ENCODE assay signal across 17 mouse cellular contexts in the genomic region with DNA sequence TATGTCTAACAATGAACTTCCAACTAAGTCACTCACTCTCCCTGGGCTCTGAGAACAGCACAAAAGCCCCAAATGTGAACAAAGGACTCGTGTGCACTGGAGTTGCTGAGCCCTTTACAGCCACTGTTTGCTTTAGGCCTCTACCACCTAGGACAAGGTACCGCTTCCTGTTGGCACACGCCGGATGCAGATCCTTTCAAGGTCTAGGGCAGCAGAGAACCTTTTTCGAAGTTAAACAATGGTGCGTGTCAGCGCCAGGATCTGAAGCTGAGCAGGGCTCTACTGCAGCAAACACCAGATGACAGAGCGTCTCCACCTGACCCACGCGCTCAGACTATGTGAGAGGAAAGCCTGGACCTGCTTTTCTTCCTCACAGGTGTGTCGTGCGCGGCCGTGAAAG.
DNase-seq lines count a peak whose midpoint lies in the region; ATAC-seq lines count a peak whose summit lies in the region.
"Had no signal": no experiment of that assay in that cellular context is flagged by ENCODE, and none has a peak within 500 bp of the region (broad histone marks: within the 10 kb centered on the region; RNA-seq: fewer than 3 reads in every experiment).

No protein-coding gene starts in this region.

- H3K9ac ChIP-seq in midbrain, embryonic 11.5 days (ENCODE audit: low read length): no peak overlapping the region
- H3K9ac ChIP-seq in midbrain, embryonic 15.5 days: no peak overlapping the region
- H3K9ac ChIP-seq: hindbrain, embryonic 13.5 days; liver, embryonic 13.5 days had no signal

- no peak for DNase-seq in heart, embryonic 10.5 days (ENCODE audit: low spot score)
- no peak for DNase-seq in heart, postnatal 36 days
- DNase-seq in midbrain, embryonic 11.5 days (ENCODE audit: low spot score, missing footprints): peak; percentile 57
- peak; percentile 37 to 53 for DNase-seq in thymus, postnatal 36 days
- no peak for DNase-seq in adrenal gland, adult 8-10 months
- DNase-seq in testis, postnatal 14 days (ENCODE audit: low spot score): no peak
- DNase-seq: B cell, adult 2 months; cerebellum, adult 8-10 months; gastrocnemius, postnatal 36 days; liver, embryonic 13.5 days; midbrain, embryonic 14.5 days; spleen, adult 18-20 months had no signal

- peak overlapping the region; percentile 53 for H3K27ac ChIP-seq in heart, embryonic 10.5 days
- no peak overlapping the region for H3K27ac ChIP-seq in midbrain, embryonic 11.5 days (ENCODE audit: low read depth, low read length)
- no peak overlapping the region for H3K27ac ChIP-seq in midbrain, embryonic 15.5 days
- H3K27ac ChIP-seq: hindbrain, embryonic 13.5 days; kidney, postnatal 0 days; left cerebral cortex, adult 2 months; liver, embryonic 13.5 days had no signal

- H3K4me1 ChIP-seq in heart, embryonic 10.5 days: peaks cover 43% of the 10 kb centered on the region
- no peaks in the 10 kb centered on the region for H3K4me1 ChIP-seq in midbrain, embryonic 11.5 days (ENCODE audit: control insufficient read depth, insufficient read depth, low read length)
- no peaks in the 10 kb centered on the region for H3K4me1 ChIP-seq in midbrain, embryonic 15.5 days
- H3K4me1 ChIP-seq: hindbrain, embryonic 13.5 days had no signal

- intact Hi-C loops in heart, postnatal 36 days (cut with DNase I): loop anchor here (5.0 kb wide), 2 partner anchors 201 to 221 kb away; no protein-coding TSS in a partner anchor

- H3K4me2 ChIP-seq in midbrain, embryonic 11.5 days: no peak overlapping the region
- H3K4me2 ChIP-seq in midbrain, embryonic 15.5 days: no peak overlapping the region
- H3K4me2 ChIP-seq: hindbrain, embryonic 13.5 days; liver, embryonic 13.5 days had no signal

- ATAC-seq in midbrain, embryonic 11.5 days (ENCODE audit: low FRiP score): no peak
- no peak for ATAC-seq in midbrain, embryonic 15.5 days (replicated peaks)
- ATAC-seq in neutrophil, adult 5-6 weeks (ENCODE audit: extremely low read depth, insufficient number of reproducible peaks, low FRiP score, poor library complexity, severe bottlenecking): peak; percentile 28; the same call in 1 of the 2 replicates

- no peak overlapping the region for H3K4me3 ChIP-seq in heart, embryonic 10.5 days
- no peak overlapping the region for H3K4me3 ChIP-seq in midbrain, embryonic 11.5 days (ENCODE audit: low read depth, low read length)
- H3K4me3 ChIP-seq in midbrain, embryonic 15.5 days: no peak overlapping the region
- H3K4me3 ChIP-seq: hindbrain, embryonic 13.5 days; left cerebral cortex, adult 2 months; liver, embryonic 13.5 days had no signal

- no peaks in the 10 kb centered on the region for H3K27me3 ChIP-seq in heart, embryonic 10.5 days (ENCODE audit: insufficient read depth, poor library complexity, severe bottlenecking)
- no peaks in the 10 kb centered on the region for H3K27me3 ChIP-seq in midbrain, embryonic 11.5 days (ENCODE audit: control insufficient read depth, insufficient read depth, low read length)
- H3K27me3 ChIP-seq in midbrain, embryonic 15.5 days (replicated peaks): no peaks in the 10 kb centered on the region
- H3K27me3 ChIP-seq: hindbrain, embryonic 13.5 days had no signal

- H3K36me3 ChIP-seq in heart, embryonic 10.5 days: no peaks in the 10 kb centered on the region
- H3K36me3 ChIP-seq in midbrain, embryonic 11.5 days (ENCODE audit: control insufficient read depth, insufficient read depth, low read length): no peaks in the 10 kb centered on the region
- H3K36me3 ChIP-seq in midbrain, embryonic 15.5 days (replicated peaks): no peaks in the 10 kb centered on the region
- H3K36me3 ChIP-seq: hindbrain, embryonic 13.5 days; liver, embryonic 13.5 days had no signal

- no peaks in the 10 kb centered on the region for H3K9me3 ChIP-seq in heart, embryonic 10.5 days
- no peaks in the 10 kb centered on the region for H3K9me3 ChIP-seq in midbrain, embryonic 11.5 days (ENCODE audit: control insufficient read depth, low read length)
- H3K9me3 ChIP-seq in midbrain, embryonic 15.5 days: no peaks in the 10 kb centered on the region
- H3K9me3 ChIP-seq: hindbrain, embryonic 13.5 days; liver, embryonic 13.5 days had no signal

- 78% methylated on average over 14 of the region's 14 CpGs for WGBS in heart, embryonic 10.5 days
- WGBS in midbrain, embryonic 11.5 days: 87% methylated on average over 14 of the region's 14 CpGs
- 88% methylated on average over 14 of the region's 14 CpGs for WGBS in midbrain, embryonic 15.5 days

Comparison
In these comparisons a context has a peak if more than half of its experiments do, and no peak if none do; other contexts are left out.
1. DNase-seq: peak in midbrain, embryonic 11.5 days (single experiment) and thymus, postnatal 36 days (2 of 2); none in heart, embryonic 10.5 days (single experiment), heart, postnatal 36 days (0 of 2), adrenal gland, adult 8-10 months (single experiment) and testis, postnatal 14 days (single experiment).